Mouse (Mus musculus) ES-Bruce4 (cell line): Measurements from ENCODE around the gene Gm10409.
"Not testable (repeated sequence)": the region's sequence is repeated elsewhere in the genome, so short reads cannot be mapped to it uniquely, and the experiment has no call there.

ENCODE experiments used
- CTCF ChIP-seq: IDR thresholded peaks from one replicate; pipeline ENCODE4 v1.8.1; 2011; ENCODE audit warnings: low read depth, low read length
- POLR2A ChIP-seq: IDR thresholded peaks from one replicate; pipeline ENCODE4 v1.8.1; 2011; ENCODE audit warnings: low read length; ENCODE audit not compliant: insufficient read depth

GRCm38 (mm10) chr14:3449079-3449478 is 36.7 kb downstream of the Gm10409 start, which contains the start of gene Gm10408:
- TF ChIP-seq POLR2A, CTCF: not testable (repeated sequence)
